Mouse (Mus musculus): ENCODE data around the gene Tbc1d1. TPM values are rescaled to one million over a fixed set of nuclear protein-coding genes. Genes with fewer than 3 reads are reported as not detected.

Gene Tbc1d1
- polyA plus RNA-seq, 2 experiments = 4.8 to 5.6 TPM

DNA sequence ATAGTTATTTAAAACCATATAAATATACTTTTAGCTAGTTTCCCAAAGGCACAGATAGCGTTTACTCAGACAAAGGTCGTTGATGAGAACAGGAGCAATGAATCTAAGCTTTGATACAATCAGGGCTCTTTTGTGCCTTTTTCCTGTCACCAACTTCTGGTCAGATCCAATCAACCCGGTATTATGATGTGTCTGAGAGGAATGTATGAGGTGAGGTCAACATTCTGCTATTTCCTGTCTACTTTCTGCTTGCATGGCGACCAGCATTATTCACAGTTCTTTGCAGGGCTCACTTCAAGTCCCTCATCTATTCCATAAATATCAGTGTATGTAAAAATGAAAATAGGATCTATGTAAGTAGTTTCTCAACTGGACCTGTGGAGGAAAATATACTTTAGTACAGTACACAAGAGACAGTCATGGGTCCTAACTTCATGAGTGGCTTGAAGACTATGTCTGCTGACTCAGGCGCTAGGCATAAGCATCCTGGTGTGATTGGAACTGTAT, 18.4 kb downstream of the Tbc1d1 start:
- Histone ChIP-seq H3K27ac (no peak overlapping the region), H3K4me1 (replicated peaks; ENCODE audit: control insufficient read depth in 2 of 2, insufficient read depth in 2 of 2, low read length in 1 of 2) (peaks cover 2 to 4% of the 10 kb centered on the region in 2 experiments; a peak in 3 of 4 replicates), H3K36me3 (replicated peaks; ENCODE audit: control insufficient read depth, insufficient read depth, low read depth) (no peaks in the 10 kb centered on the region), H3K4me2 (ENCODE audit: low read depth) (no peak overlapping the region), H3K4me3 (ENCODE audit: insufficient read depth in 1 of 2, low read depth in 2 of 2, low read length in 2 of 2) (no peak overlapping the region), H3K27me3 (ENCODE audit: control insufficient read depth, insufficient read depth, low read length) (no peaks in the 10 kb centered on the region), H3K9ac (replicated peaks) (no peak overlapping the region), H3K9me3 (ENCODE audit: control insufficient read depth, low read length) (no peaks in the 10 kb centered on the region)
- TF ChIP-seq CTCF (IDR thresholded peaks at IDR 0.05; ENCODE audit: low read depth) (no peak), EP300 (IDR thresholded peaks at IDR 0.05; ENCODE audit: low read depth) (no peak)
- 54% methylated on average over 5 of the region's 5 CpGs for WGBS (ENCODE audit: insufficient replicate concordance)
- DNase-seq (ENCODE audit: low read depth in 3 of 3, low spot score in 3 of 3) = no peak
- no peak for ATAC-seq (ENCODE audit: insufficient read depth)

DNA sequence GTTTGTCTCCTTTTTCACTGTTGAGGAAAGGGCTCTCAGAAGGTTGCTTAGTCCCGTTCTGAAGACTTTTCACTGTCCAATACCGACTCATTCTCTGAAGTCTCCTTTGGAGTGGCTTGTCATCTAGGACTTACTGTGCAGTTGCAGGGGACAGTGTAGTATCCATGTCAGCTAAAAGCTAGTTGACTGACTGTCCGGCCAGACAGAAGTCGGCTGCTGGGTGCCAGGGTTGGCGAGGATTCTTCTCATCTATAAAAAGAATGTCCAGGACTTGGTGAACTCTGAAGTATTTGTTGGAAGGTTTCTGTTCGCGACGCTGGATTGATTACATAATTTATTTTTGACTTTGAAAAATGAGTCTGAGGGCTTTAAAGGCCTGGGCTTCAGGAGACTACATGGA, 24.4 kb downstream of the Tbc1d1 start:
- ATAC-seq (ENCODE audit: insufficient read depth) = no peak
- no peaks in the 10 kb centered on the region for H3K4me1 ChIP-seq (replicated peaks; ENCODE audit: control insufficient read depth in 2 of 2, insufficient read depth in 2 of 2, low read length in 1 of 2)
- H3K4me2 ChIP-seq (ENCODE audit: low read depth) = no peak overlapping the region
- no peaks in the 10 kb centered on the region for H3K9me3 ChIP-seq (ENCODE audit: control insufficient read depth, low read length)
- no peaks in the 10 kb centered on the region for H3K36me3 ChIP-seq (replicated peaks; ENCODE audit: control insufficient read depth, insufficient read depth, low read depth)
- TF ChIP-seq CTCF (IDR thresholded peaks at IDR 0.05; ENCODE audit: low read depth) = no peak
- no peak for TF ChIP-seq EP300 (IDR thresholded peaks at IDR 0.05; ENCODE audit: low read depth)
- no peak overlapping the region for H3K9ac ChIP-seq (replicated peaks)
- no peak for DNase-seq (ENCODE audit: low read depth in 3 of 3, low spot score in 3 of 3)
- WGBS (ENCODE audit: insufficient replicate concordance) = 76% methylated on average over 8 of the region's 8 CpGs
- H3K27me3 ChIP-seq (ENCODE audit: control insufficient read depth, insufficient read depth, low read length) = no peaks in the 10 kb centered on the region
- no peak overlapping the region for H3K27ac ChIP-seq
- no peak overlapping the region for H3K4me3 ChIP-seq (ENCODE audit: insufficient read depth in 1 of 2, low read depth in 2 of 2, low read length in 2 of 2)

GRCm38 (mm10) chr5:64183712-64184111, 27.6 kb downstream of the Tbc1d1 start:
- no peak overlapping the region for H3K4me2 ChIP-seq (ENCODE audit: low read depth)
- 80% methylated on average over 4 of the region's 4 CpGs for WGBS (ENCODE audit: insufficient replicate concordance)
- DNase-seq (ENCODE audit: low read depth in 3 of 3, low spot score in 3 of 3) (no peak), ATAC-seq (ENCODE audit: insufficient read depth) (no peak)
- no peak overlapping the region for H3K4me3 ChIP-seq (ENCODE audit: insufficient read depth in 1 of 2, low read depth in 2 of 2, low read length in 2 of 2)
- H3K27ac ChIP-seq = no peak overlapping the region
- H3K36me3 ChIP-seq (replicated peaks; ENCODE audit: control insufficient read depth, insufficient read depth, low read depth) = no peaks in the 10 kb centered on the region
- no peak overlapping the region for H3K9ac ChIP-seq (replicated peaks)
- TF ChIP-seq EP300 (IDR thresholded peaks at IDR 0.05; ENCODE audit: low read depth) (no peak), CTCF (IDR thresholded peaks at IDR 0.05; ENCODE audit: low read depth) (no peak)
- no peaks in the 10 kb centered on the region for H3K27me3 ChIP-seq (ENCODE audit: control insufficient read depth, insufficient read depth, low read length)
- H3K4me1 ChIP-seq (replicated peaks; ENCODE audit: control insufficient read depth in 2 of 2, insufficient read depth in 2 of 2, low read length in 1 of 2) = no peaks in the 10 kb centered on the region
- H3K9me3 ChIP-seq (ENCODE audit: control insufficient read depth, low read length) = no peaks in the 10 kb centered on the region

DNA sequence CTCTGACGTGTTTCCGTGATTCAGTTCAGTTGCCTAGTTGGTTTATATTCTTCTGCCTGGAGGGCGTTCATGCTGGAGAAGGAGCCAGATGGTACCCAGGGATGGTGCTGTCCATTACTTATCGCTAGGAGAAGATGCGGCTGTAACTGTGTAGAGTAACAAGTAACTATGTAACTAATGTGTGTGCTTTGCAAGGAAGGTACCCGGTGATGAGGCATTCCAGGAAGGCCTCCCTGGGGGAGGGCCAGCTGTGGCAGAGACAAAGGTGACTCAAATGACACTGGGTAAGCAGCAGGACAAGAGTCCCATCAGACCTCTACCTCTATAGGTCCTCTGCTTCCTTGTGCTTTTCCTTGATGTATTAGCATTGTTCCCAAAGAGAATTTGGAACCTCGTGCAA, 29.2 kb downstream of the Tbc1d1 start:
- 70% methylated on average over 7 of the region's 7 CpGs for WGBS (ENCODE audit: insufficient replicate concordance)
- TF ChIP-seq CTCF (IDR thresholded peaks at IDR 0.05; ENCODE audit: low read depth) (no peak), EP300 (IDR thresholded peaks at IDR 0.05; ENCODE audit: low read depth) (no peak)
- no peak for ATAC-seq (ENCODE audit: insufficient read depth)

DNA sequence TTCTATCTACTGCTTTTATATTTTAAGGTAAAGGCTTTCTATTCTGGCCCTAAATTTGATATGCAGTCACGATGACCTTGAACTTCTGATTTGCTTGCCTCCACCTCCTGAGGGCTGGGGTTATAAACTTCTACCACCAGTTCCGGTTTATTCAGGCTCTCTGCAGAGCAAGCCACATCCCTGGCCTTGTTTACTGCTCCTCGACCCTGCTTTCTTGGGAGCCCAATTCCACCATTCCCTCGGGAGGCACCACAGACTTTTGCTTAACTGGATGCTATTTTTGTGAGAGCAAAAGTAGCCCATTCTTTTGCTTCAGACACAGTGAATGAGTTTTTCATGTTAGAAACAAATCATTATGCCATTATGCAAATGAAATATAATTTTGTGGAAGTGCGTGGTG, 30.5 kb downstream of the Tbc1d1 start:
- H3K9ac ChIP-seq (replicated peaks) = no peak overlapping the region
- no peak overlapping the region for H3K4me3 ChIP-seq (ENCODE audit: insufficient read depth in 1 of 2, low read depth in 2 of 2, low read length in 2 of 2)
- no peaks in the 10 kb centered on the region for H3K36me3 ChIP-seq (replicated peaks; ENCODE audit: control insufficient read depth, insufficient read depth, low read depth)
- H3K27ac ChIP-seq = no peak overlapping the region
- WGBS (ENCODE audit: insufficient replicate concordance) = 64% methylated on average over 5 of the region's 5 CpGs
- TF ChIP-seq CTCF (IDR thresholded peaks at IDR 0.05; ENCODE audit: low read depth) = no peak
- TF ChIP-seq EP300 (IDR thresholded peaks at IDR 0.05; ENCODE audit: low read depth) = no peak
- H3K4me1 ChIP-seq (replicated peaks; ENCODE audit: control insufficient read depth in 2 of 2, insufficient read depth in 2 of 2, low read length in 1 of 2) = no peaks in the 10 kb centered on the region
- DNase-seq (ENCODE audit: low read depth in 3 of 3, low spot score in 3 of 3) (no peak), ATAC-seq (ENCODE audit: insufficient read depth) (no peak)
- H3K27me3 ChIP-seq (ENCODE audit: control insufficient read depth, insufficient read depth, low read length) = no peaks in the 10 kb centered on the region
- H3K4me2 ChIP-seq (ENCODE audit: low read depth) = no peak overlapping the region
- H3K9me3 ChIP-seq (ENCODE audit: control insufficient read depth, low read length) = peaks cover 3% of the 10 kb centered on the region

More for the DNA sequence above, 29.2 kb downstream of the Tbc1d1 start:
- Histone ChIP-seq H3K9ac (replicated peaks) (no peak overlapping the region), H3K27ac (no peak overlapping the region), H3K27me3 (ENCODE audit: control insufficient read depth, insufficient read depth, low read length) (no peaks in the 10 kb centered on the region), H3K9me3 (ENCODE audit: control insufficient read depth, low read length) (no peaks in the 10 kb centered on the region), H3K4me2 (ENCODE audit: low read depth) (no peak overlapping the region), H3K4me3 (ENCODE audit: insufficient read depth in 1 of 2, low read depth in 2 of 2, low read length in 2 of 2) (no peak overlapping the region), H3K4me1 (replicated peaks; ENCODE audit: control insufficient read depth in 2 of 2, insufficient read depth in 2 of 2, low read length in 1 of 2) (no peaks in the 10 kb centered on the region), H3K36me3 (replicated peaks; ENCODE audit: control insufficient read depth, insufficient read depth, low read depth) (no peaks in the 10 kb centered on the region)
- no peak for DNase-seq (ENCODE audit: low read depth in 3 of 3, low spot score in 3 of 3)
